Mouse (Mus musculus) lung, postnatal 10 days (tissue): ENCODE measurements at regions not wholly inside any gene's neighbourhood (a gene's known extent, or its start where the extent isn't known, plus 50 kb on each side); places are given as distances from the start of the nearest gene placed in this dataset.

Experiments
- DNase-seq: peaks from one replicate; pipeline ENCODE4 v3.0.0; 2021

- no peak for DNase-seq
Observed at GRCm38 (mm10) chr15:28823526-28823925, 620.0 kb downstream of the Dnah5 start.

- no peak for DNase-seq
Observed at GRCm38 (mm10) chr15:28834831-28835230, 631.3 kb downstream of the Dnah5 start.

- no peak for DNase-seq
Observed at GRCm38 (mm10) chr15:28840322-28840721, 636.8 kb downstream of the Dnah5 start.

- no peak for DNase-seq
Observed at GRCm38 (mm10) chr15:28856419-28856818, 652.9 kb downstream of the Dnah5 start.

GRCm38 (mm10) chr15:28858176-28858575 lies 654.6 kb downstream of the Dnah5 start:
- no peak for DNase-seq

GRCm38 (mm10) chr15:28864101-28864500 lies 660.5 kb downstream of the Dnah5 start:
- DNase-seq = no peak

GRCm38 (mm10) chr15:28864913-28865312 lies 661.4 kb downstream of the Dnah5 start:
- DNase-seq = no peak

GRCm38 (mm10) chr15:28873001-28873400 lies 669.4 kb downstream of the Dnah5 start:
- no peak for DNase-seq

GRCm38 (mm10) chr15:28896248-28896808 lies 692.8 kb downstream of the Dnah5 start:
- peak; percentile 18 for DNase-seq

- DNase-seq = no peak
Observed at GRCm38 (mm10) chr15:28922437-28922836, 718.9 kb downstream of the Dnah5 start.

GRCm38 (mm10) chr15:28948245-28948644 lies 744.7 kb downstream of the Dnah5 start:
- no peak for DNase-seq
